Mouse (Mus musculus): ENCODE measurements at regions not wholly inside any gene's neighbourhood (a gene's known extent, or its start where the extent isn't known, plus 50 kb on each side); places are given as distances from the start of the nearest gene placed in this dataset.

DNA sequence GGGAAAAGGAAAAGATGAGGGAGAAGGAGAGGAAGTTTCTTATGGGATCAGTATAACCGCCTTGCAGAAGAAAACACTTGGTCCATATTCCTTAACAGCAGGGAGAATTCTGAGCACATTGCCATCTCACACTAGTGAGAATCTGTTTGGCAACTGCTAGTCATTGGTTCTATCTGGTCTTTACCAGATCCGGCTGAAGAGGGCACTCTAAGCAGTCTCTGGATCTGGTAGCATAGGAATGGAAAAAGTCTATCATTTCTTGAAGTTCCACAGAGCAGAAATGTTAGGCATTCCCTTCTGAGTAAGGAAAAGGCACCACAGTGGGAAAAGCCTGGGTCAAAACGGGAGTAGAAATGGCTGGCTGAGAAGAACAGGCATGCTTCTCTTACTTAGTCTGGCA lies 315.4 kb upstream of the Apob start:
- no peak for DNase-seq

DNA sequence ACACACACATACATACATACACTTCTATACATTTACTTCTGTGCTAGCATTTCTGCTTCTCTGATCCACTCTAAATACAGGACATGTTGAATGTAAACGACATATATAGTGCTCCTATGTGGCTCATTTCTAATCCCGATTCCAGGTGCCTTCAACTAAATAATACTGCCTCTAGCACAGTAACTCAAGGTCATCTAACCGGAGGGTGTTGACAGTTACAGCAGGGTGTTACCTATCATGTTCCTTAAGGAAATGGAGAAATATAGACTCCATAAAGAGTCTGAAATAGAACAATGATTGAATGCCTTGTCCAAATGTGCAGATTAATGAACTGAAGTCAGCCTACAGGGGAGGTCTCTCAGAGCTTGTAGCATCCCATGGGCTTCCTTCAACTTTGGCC lies 307.3 kb upstream of the Apob start:
- DNase-seq: no peak

DNA sequence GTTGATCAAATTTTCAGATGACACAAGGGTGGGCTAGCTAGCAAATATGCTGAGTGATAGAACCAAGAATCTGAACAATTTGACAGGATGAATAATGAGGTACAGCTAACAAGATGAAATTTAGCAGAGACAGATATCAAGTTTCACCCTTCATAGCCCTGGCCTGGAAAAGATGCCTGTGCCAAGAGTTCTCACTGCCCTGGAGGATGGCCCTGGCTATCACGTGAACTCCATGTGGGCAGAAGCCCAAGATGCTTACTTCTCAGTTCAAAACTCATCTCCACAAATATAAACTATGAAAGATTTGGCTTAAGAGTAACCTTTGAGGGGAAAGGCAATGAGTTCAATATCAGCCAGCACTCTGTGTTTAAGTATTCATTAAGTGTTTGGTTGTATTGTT lies 306.9 kb upstream of the Apob start:
- no peak for DNase-seq

DNA sequence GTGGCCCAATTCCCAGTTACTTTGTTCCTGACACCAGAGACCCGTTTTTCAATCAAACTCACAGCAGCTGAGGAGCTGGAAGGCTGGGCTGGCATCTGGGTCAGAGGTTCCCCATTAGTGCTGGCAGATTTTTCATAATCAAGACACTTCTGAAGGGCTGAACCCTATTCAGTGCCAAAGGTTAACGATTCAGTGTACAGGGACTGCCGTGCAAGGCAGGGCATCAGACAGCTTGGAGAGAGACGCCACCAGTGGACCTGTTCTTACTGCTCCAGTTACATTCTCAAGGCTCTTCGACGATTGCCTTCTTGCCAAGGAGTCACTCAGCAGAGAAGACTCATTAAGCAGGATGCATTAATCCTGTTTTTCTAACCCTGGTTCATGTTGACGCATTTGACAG lies 285.5 kb upstream of the Apob start:
- DNase-seq: no peak

DNA sequence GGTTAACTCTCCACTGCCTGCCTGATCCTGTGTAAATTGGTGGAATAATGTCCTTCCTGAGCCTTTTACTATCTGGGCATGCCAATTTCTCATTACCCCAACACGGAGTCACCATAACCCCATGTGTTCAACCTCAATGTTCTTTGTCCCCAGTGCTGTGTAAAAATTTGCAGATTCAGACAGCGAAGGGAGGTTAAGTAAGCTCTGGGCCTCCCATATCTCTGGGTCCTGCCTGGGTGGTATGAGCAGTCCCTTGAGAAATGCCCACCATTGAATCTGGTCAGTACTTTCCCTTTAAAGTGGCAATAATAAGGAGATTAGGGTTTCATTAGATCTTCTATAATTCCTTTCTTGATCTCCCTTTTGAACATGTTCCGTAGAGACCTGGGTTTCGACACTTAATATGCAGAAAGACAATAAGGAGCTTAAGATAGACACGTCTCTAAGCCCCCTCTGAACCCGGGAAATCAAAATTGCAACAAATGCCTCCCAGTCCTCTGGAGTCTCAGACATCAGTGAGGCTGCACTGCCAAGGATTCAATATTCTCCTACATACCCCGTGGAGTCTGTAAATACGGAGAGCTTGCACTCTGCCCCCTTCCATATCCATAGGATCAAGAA lies 279.0 kb upstream of the Apob start:
- no peak for DNase-seq

DNA sequence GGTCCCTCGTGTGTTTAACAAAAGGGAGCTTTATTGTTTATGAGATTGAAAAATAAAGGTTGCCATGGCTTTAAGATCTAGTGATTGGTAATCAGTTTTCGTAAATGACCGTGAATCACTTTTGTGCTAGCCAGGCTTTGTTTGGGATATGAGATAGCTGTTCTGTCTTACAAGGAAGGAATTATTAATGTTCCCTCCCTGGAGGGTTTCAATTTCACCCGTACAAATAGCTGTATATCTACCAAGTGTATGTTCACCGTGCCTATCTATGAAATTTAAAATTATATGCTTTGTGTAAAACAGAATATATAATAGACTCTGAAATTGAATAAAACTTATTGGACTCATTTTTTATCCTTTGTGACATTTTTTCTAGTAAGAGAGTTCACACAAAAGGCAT lies 268.3 kb upstream of the Apob start:
- no peak for DNase-seq

DNA sequence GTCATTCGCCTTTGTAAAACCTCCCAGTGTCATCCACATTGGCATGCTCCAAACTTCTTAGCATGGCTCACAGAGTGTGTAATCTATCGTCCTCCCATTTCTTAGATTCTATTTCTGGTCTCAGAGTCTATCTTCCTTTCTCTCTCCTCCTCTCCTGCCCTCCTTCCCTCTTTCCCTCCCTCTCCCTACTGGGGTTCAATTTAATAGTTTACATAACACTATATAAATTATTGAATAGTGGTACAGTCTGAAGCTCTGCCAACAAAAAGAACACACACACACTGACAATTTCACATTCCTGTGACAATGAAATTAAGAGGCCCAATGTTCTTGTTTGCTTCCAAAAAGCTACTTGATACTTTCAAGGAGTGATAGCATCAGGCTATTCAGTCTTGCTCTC lies 267.6 kb upstream of the Apob start:
- DNase-seq: no peak

DNA sequence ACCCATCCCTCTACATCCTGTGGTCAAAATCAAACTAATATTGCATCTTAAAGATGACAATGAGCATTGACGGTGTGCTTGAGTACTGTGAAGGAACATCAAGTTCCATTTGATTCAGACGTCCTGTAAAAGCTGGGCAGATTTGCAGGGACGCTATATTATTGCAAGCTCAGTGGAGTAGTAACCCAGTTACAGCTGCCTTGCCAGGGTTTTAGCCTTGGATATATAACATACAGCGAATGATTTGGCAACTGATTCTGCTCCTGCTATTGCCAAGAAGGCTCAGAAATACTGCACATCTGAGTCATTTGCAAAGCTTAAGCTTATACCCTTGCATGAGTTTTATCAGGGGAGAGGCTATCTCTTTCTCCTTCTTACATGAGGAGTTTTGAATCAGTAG lies 262.4 kb upstream of the Apob start:
- no peak for DNase-seq

DNA sequence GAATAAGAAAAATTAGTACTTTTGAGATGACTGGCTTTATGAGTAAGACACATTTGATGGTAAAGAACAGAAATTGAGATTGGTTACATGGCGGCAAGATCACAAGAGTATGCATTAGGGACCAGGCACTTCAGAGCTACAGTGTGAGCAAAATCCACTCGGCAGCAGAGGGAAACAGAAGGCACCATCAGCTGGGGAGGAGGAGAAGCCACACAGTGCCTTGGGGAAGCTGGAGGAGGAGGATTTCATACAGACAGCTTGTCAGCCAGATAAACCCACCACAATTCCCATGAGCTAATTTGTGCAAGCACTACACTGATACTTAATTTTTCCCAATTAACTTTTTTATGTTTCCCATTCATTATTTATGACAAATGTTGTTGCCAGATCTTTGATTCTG lies 258.9 kb upstream of the Apob start:
- no peak for DNase-seq

DNA sequence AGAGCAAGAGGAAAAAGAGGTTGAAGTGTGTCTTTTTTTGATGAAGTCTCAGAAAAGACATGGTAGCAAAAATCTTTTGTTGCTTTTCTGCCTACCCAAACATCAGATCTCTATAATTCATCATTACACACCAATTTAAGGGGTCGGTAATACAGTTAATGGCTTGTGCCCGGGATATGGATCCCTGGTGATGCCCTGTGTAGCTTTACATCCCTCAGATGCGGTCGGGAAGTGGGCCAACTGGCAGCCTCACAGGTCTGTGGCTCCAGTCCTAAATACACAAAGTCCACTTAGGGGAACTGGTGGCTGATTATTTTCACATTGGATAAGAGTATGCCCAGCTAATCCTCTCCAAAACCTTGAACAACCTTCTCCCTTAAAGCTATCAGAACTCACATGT lies 258.4 kb upstream of the Apob start:
- no peak for DNase-seq

DNA sequence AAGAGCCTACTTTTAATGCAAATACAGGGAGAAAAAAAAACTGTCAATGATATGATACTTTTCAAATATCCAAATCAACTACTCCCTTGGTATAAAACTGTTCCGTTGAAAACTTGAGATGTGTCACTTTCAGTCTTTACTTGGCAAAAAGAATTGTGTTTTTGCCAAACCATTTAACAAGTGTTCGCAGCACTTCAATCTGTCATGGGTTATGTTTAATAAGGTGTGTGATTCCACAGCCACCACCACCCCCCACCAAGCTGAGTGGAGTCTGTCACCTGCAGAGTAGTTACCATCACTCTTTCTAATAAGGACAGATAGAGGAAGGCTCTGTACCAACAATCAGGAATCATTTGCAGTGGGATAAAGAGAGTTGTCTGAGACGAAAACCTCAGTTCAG lies 252.5 kb upstream of the Apob start:
- no peak for DNase-seq

DNA sequence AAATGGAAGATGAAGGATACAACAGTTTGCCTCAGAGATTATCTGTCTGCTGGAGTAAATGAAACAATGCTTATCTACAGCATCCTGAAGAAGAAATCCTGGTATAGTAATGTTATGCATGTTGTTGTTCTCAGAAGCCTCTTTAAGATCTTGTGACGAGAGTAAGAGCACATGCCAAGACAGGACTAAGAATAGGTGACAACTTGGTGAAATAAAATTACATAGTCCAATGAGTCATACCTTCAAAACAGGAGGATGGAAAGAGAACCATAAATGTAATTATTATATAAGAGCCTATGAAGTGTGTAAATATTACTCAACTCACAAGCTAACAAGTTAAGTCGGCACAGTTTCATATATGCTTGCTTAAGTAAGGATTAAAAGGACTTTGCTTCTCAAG lies 239.4 kb upstream of the Apob start:
- DNase-seq: no peak

DNA sequence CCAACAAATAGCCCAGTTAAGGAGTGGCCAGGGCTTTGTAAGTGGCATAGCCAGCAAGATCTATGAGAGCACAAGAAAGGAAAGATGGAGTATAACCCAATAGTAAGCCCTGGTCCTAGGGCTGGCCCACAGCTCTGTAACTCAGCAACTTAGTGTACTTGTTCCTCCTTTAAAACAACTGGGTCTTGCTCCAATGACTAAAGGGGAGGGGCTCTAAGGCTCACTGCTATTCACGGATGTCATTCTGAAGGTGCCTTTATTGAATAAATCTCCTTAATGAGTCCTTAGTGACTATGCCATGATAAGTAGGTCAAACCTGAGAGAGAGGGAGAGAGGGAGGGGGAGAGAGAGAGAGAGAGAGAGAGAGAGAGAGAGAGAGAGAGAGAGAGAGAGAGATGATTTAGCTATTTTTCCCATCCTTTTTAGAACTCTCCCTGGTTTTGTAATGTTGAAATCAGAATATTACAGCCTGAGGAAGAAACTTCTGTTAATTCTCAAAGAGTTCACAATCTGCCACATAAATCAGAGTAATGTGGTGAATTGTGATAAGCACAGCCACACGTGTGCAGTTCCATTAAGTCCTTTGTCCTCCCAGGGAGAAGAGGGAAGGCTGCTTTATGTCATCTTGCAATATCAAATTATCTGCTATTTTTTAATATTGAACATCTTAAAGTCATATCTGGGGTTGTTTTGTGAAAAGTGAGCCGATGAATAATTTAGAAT lies 238.7 kb upstream of the Apob start:
- DNase-seq: no peak

DNA sequence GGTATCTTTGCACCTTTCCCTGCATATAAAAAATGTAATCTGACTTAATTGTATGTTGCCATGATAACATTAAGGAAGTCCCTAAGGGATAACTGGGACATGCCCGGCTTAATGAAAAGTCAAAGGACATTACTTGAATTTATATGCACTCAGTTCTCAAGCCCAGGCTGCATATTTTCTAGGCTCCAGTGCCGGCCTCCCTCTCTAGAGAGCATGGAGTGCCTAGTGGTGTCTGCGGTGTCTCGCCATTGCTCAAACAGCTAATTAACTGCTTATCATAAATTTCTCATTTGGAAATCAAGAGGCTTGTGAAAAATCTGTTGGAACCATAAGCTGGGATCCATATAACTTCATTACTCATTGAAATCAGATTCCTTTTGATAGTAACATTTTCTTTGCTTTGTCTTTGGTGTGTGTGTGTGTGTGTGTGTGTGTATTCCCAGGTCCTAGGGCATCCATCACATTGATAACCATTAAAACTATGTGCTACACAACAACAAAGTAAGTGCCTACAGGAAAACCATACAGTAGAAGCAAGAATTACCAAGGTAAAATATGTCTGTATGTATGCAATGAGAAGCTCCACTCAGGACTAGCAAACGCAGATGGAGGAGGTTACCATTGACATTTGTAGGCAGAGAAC lies 238.0 kb upstream of the Apob start:
- DNase-seq: no peak

DNA sequence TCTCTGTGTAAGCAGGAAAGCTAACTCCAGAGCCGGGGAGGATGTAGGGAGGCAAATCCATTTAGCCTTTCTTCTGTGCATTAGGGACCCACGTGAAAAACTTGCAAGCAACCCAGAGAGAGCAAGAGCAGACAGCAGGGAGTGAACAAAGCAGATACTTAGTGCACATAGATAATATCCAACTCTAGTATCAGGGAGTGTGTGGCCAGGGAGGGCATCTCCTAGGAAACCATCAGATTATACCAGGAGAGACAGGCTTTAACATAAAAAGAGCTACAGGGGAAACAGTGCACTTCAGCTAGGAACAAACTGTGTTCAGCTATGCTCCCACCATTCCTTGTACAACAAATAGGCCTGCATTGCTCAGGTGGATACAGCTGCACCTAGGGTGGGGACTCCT lies 230.7 kb upstream of the Apob start:
- DNase-seq: no peak

DNA sequence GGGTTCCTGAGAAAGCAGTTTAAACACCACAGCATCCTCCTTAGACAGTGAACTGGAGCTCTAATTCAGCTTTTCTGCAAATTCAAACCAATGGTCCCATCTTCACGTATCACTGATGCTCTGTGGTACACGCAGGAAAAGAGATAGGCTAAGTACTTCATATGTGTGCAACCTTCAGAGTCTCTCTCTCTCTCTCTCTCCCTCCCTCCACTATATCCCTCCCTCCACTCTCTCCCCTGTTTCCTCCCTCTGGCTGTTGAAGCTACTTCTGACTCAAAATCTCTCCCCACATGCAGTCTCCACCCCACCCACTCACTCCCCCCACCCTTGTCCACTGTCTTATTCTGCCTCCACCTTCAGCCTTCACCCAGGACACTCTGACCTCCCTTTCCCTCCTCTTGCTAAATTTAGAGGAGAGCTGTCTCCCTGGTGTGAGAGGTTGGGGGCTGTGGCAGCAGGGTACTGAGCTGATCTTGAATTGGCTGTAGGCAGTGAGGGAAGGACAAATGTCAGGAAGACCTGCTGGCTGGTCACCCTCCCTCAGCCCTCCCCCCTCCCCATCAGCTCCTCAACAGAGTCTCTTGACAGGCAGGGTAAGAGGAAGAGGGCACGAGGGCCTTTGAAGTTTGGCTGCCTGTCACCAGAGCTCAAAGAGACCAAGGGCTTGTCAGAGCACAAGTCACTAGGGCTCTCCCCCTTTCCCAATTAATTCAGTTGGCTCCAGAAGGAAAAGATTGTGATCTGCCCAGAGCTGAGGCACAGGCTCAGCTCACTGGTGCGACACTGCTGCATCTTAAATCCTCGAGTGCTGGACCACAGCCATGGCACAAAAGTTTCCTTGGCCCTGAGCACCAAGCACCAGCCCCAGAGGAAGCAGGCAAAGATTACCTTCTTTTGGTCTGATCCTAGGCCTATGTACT lies 227.9 kb upstream of the Apob start:
- no peak for DNase-seq

DNA sequence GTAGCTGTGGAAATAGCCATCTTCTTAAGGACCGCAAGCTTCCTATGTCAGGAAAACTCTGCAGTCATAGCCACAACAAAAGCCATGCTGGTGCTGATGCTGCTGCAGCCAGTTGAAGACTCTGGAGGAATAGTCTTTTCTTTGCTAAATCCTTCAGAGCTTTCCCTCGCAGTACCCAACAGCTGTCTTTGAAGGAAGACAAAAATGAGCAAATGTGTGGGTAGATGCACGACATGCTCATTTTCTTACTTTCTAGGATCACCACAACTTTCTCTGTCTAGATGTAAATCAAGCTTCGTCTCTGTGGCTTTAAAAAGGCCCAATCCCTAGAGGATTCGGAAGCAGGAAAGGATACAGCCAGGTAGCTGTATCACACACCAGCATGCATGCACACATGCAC lies 222.6 kb upstream of the Apob start:
- DNase-seq: no peak

DNA sequence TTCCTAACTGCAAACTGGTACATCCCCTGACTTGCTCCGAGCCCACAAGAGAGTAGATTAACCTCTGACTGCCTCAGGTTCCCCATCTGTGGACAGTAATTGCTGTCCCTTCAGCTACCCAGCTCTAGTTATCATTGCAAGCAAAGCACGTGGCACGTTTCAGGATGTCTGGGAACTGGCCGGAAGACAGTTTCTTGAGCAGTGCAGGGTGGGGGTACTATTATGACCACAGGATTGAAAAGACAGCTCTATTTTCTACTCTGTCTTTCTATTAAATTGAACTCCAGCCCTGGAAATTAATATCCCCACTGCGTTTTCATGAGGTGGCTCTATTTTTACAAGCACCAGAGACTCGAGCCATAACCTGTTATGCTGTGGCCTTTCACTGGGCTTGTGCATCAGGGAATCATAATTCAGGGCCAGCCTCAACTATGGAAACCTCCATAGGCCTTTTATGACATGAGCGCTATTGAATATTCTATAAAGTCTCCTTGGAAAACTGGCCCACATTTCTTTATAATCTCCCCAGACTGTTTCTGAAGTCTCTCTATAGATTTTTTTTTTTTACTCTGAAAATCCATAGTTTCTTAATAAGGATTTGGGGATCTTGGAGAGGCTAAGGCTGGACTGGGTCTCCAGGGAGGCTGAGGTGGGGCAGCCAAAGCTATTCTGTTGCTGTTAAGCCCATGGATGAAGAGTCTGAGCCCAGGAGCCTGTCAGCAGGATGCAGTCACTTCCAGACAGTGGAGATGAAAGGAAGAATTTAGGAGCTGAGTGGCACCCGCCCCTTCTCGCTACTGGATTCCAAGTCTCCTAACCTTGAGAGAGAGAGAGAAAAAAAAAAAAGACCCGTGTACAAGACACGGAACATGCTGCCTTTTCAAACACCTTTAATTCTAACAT lies 212.4 kb upstream of the Apob start:
- DNase-seq: no peak

DNA sequence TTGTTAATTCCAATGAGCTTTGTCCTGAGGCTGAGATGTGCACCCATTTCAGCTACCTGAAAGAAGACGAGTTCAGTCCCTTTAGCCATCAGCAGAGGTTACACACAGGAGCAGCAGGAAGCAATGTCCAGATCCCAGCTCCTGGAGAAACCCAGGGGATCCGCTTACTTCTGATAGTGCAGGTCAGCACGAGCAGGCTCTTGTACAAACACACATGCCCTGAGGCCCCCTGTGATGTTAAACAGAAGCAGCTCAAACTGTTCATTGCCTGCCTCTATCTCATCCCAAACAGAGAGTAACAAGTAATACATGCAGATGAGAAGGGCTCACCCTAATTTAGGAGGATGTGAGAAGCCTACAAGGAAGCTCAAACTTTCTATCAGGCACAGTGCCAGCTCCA lies 203.3 kb upstream of the Apob start:
- DNase-seq: no peak

DNA sequence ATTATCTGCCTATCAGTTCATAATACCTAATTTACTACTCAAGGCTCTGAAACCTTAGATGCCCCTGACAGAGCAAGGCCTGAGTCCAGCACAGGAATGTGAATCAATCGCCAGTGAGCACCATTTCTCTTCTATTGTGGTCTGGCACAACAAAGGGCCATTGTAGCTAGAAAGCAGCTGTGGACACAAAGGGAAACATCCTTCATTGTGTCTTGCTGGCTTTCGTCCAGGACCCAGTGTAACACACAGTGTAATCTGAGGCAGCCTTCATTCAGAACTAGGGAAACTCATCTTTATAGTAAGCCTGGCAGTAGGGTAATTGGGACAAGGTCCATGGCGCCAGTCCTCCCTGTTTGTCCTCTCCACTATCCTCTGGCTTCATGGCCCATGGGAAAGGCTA lies 201.1 kb upstream of the Apob start:
- DNase-seq: no peak

DNA sequence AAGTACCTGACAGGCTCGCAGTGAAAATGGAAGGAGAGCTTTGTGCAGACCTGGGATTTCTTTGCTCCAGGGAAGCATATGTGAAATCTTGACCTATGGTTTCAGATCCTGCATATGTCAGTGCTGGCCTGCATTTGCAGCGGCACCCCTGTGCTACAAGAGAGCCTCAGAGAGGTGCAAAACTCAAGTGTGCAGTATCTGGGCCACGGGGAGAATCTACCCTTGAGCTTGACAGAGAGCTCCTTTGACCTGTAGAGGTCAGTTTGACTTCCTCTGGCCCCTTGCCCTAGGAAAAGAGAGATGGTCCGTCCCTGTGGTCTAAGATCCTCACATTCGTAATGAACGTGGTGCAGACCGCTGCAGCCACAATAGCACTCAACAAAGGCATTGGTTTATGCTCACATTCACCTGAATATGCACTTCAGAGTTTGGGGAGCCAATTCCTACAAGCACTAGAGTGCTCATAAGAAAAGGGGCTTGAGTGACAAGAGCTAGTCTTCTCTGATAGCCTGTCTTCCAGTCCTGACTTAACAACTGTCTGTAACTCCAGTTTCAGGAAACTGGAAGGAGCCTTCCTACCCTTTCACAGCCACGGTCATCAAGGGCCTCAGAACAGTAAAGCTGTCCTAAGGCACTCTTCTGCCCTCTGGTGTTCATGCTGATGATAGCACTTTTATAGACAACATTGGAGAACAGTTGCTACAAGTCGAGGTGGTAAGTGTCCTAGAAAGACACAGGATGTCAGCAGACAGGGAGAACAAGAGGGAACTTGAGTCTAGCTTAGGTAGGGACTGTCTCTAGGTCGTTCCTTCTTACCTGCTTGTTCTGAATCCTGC lies 200.0 kb upstream of the Apob start:
- DNase-seq: peak; percentile 65

Measured in heart, postnatal 4 days (tissue).